Mouse (Mus musculus): ENCODE data around the gene Zbed4.
A peak's percentile ranks its signal among the peaks of the same experiment; 100 is the strongest.
"Not testable (repeated sequence)": the region's sequence is repeated elsewhere in the genome, so short reads cannot be mapped to it uniquely, and the experiment has no call there.

Gene Zbed4

DNA sequence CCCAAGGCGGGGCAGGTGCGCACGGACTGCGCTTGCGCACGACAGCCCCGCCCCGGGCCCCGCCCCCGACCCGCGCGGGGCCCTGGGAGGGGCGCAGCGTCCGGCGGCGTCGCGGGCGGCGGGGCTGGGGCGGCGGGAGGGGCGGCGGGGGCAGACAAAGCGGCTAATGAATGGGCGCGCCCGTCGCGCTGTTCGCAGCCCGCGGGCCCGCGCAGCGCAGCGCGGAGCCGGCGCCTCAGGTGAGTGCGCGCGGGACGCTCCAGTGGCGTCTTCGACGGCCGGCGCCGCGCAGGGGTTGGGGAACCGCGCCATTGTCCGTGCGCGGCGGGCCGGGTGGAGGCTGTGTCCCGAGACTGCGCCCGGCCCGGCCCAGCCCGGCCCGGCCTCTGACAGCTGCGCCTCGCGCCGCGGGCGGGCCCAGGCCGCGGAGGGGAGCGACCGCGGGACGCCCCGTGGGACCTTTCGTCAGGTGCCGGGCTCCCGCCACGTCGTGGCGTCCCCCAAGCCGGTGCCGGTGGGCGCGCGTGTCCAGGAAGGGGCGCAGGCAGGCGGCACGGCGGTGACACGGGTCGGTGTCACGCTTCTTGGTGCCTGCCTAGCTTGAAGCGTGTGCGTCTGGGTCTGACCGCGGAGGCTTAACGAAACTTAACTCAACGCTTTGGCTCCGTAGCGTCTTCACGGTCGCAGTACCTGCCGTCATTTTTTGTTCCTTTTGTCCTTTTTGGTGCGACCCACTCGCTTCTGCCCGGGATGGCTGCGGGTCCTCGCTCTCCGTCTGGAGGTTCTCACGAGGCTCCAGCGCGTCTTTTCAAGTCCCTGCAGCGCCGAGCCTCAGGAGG, at the start of gene Zbed4:
Gene Zbed4 (plus strand): TSS at position 97 of the 839 bp plus-strand sequence.
- peak in 1 of 2 experiments; percentile 30 for DNase-seq (ENCODE audit: low spot score in 2 of 2)

DNA sequence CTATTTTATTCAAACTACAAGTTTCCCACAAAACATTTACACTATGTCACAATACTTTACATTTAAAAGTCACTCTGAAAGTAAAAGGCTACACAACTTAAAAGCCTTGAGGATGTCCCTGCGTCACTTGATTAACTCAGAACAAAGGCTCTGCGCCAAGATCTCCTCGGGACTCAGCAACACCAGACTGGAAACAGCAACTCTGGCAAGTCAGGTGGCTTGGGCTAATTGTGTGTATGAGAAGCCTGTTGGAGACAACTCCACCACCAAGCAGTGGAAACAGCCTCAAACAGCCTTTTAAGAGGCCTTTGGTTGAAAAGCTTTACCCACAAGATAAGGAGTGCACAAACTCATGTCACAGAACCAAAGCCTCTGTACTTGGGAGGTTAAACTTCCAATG, 49.0 kb upstream of the Zbed4 start:
- DNase-seq (ENCODE audit: low spot score in 2 of 2): no peak

- no peak for DNase-seq (ENCODE audit: low spot score in 2 of 2)
Measured at GRCm38 (mm10) chr15:88704284-88704683, 47.2 kb upstream of the Zbed4 start.

GRCm38 (mm10) chr15:88706320-88706719, 45.1 kb upstream of the Zbed4 start:
- no peak for DNase-seq (ENCODE audit: low spot score in 2 of 2)

DNA sequence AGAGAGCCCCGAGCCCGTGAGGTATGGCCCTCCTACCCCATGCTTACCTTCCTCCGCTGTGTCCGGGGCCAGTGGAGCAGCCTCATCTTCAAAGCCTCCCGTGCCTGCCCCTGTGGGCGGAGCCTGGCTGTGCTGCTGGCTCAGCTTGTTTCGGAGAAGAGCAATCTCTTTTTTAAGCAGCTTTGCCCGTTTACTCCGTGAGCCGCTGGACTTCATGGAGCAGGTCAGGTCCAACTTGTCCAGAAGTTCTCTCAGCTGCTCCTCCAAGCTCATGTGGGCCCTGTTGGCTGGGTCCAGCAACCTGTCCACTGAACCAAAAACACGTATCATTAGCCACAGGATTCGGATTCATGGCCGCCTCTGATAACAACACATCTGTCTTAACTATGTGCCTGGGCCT, 44.5 kb upstream of the Zbed4 start:
- not testable (repeated sequence) for DNase-seq (ENCODE audit: low spot score in 2 of 2)

DNA sequence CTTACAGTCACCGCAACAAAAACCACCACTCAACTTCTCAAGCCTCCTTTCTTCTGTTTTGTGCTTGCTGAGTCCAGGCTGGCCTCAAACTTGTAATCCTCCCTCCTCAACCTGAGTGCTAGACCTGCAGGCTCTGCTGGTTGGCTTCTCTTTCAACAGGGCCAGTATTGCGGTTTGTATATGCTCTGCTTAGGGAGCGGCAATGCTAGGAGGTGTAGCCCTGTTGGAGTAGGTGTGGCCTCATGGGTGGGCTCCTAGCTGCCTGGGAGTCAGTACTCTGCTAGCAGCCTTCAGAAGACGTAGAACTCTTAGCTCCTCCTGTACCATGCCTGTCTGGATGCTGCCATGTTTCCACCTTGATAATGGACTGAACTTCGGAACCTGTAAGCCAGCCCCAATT, 43.3 kb upstream of the Zbed4 start:
- no peak for DNase-seq (ENCODE audit: low spot score in 2 of 2)

DNA sequence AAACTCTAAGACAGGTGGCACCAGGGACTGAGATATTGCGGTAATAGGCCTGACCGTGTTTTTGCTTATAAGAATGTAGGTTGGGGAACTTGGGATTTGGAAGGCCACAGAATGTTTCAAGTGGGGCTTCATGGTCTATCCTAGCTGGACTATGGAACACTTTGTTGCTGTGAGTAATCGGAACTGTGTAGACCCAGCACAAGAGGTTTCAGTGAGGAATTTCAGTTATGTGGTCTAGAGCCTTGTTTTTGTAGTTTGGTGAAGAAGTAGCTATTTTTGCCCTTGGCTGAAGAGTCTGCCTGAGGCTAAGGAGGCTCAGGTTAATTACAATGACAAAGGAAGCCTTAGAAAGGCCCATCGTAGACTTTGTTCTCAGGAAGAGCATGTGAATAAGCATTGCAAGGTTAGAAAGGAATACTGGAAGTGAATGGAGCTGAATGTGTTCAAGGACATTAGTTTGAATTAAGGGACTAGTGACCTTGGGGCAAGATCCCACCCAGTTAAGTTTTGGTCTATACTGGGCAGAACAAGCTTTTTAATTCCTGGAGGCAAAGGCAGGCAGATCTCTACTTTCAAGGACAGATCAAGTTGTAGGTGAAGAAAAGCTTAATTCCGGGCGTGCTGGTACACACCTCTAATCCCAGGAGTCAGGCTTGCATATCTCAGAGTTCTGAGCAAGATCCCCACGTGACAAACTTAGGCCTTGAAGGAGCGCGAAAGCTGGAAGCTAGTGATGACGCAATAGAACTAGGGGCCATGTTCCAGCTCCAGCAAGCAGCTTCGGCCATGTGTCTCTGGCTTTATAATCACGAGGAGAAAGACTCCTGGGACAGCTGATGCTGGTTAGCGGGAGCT, 42.6 kb upstream of the Zbed4 start:
- no peak for DNase-seq (ENCODE audit: low spot score in 2 of 2)

- no peak for DNase-seq (ENCODE audit: low spot score in 2 of 2)
Measured at GRCm38 (mm10) chr15:88709878-88710277, 41.6 kb upstream of the Zbed4 start.

- no peak for DNase-seq (ENCODE audit: low spot score in 2 of 2)
Measured at GRCm38 (mm10) chr15:88712501-88712900, 39.0 kb upstream of the Zbed4 start.

DNA sequence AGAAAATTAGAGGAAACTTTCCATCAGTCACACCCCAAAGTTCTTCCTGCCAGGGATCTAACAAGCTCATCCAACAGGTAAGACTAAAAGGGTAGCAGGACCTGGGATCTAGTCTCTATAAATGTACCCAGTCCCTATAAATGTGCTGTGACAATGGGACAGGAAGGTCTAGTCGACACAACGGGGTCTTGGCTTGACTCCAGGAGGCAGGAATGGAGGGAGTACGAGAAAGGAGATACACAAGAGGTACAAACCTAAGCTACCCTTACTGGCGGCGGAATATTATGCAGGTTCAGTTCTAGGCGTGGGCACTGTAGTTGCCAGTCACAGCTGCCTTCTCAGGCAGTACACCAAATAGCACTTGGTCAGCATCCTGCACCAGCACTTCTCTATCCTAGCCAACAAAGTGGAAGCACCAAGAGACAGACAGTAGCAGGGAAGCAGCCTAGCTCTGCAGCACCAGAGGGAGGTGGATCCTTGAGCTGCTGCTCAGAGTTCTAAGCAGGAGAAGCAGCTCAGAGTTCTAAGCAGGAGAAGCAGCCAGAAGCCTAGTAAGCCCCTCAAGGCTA, 37.4 kb upstream of the Zbed4 start:
- no peak for DNase-seq (ENCODE audit: low spot score in 2 of 2)

GRCm38 (mm10) chr15:88716350-88716749, 35.1 kb upstream of the Zbed4 start:
- no peak for DNase-seq (ENCODE audit: low spot score in 2 of 2)

- DNase-seq (ENCODE audit: low spot score in 2 of 2): no peak
Measured at GRCm38 (mm10) chr15:88717239-88717638, 34.2 kb upstream of the Zbed4 start.

DNA sequence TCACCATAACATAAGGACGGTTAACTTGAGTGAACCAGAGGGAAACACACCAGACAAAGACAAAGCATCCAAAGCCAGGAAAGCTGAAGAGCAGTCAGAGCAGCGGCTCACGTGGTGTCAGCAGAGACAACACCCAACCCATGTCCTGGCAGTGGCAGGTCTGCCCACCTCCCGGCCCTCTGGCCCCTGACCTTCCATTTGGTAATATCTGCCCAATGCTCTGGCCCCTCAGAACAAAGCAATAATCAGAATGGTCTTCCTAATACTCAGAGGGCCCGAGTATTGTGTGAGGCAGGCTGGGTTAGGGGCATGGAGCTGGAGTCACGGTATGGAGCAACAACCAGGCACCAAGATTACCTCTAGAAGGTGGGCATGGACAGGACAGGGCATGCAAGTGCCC, 28.3 kb upstream of the Zbed4 start:
- DNase-seq (ENCODE audit: low spot score in 2 of 2): no peak

DNA sequence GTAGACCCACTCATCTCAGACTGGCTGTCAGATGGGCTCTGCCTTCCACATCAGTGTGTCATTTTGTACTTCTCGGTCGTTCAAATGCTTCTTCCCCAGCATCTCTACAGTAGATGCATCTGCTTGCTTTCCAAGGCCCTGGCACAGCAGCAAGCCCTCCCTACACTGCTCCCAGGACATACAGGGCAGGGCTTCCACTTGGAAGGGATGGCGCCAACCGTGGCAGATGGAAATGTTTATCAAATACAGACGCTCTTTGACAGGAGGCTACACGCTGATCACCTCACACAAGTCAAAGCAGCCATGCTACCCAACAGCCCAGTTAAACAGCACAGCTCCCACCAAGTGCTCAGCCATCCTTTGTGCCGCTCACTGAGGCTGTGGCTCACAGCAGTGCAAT, 27.1 kb upstream of the Zbed4 start:
- DNase-seq (ENCODE audit: low spot score in 2 of 2): no peak

- DNase-seq (ENCODE audit: low spot score in 2 of 2): no peak
Measured at GRCm38 (mm10) chr15:88725036-88725435, 26.4 kb upstream of the Zbed4 start.

GRCm38 (mm10) chr15:88727204-88727603, 24.3 kb upstream of the Zbed4 start:
- DNase-seq (ENCODE audit: low spot score in 2 of 2): no peak

- DNase-seq (ENCODE audit: low spot score in 2 of 2): no peak
Measured at GRCm38 (mm10) chr15:88730717-88731116, 20.7 kb upstream of the Zbed4 start.

- DNase-seq (ENCODE audit: low spot score in 2 of 2): no peak
Measured at GRCm38 (mm10) chr15:88732405-88733020, 18.9 kb upstream of the Zbed4 start.

DNA sequence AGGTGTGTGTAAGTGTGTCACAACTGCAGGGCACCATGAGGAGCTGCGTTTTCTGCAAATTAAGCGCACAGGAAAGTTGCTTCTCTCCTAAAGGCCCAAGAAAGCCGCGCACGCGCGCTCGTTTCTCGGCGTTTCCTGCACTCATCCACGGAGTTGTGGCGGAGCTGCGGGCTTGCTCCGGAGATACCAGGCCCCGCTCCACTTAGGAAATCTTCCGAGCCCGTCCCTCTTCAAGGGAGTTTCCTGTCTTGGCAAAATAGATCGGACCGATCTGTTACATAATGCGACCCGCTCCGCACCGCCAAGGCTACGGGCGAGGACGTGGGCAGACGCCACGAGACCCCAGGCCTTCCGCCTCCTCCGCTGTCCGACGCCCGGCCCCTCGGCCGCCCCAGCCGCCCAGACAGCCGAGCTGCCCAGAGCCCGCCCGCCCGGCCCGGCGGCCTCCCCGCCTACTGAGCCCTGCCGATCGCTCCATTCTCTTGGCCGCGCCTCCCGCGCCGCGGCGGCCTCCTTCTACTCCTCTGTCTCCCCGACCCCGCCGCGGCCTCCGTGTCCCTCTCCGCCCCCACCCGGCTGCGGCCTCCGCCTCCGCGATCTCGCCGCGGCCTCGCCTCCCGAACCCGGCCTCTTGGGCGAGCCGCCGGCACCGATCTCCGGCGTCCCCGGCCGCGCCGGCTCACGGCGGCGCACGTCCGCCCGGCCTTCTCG, 18.3 kb upstream of the Zbed4 start:
- peak in 1 of 2 experiments; percentile 61 for DNase-seq (ENCODE audit: low spot score in 2 of 2)

DNA sequence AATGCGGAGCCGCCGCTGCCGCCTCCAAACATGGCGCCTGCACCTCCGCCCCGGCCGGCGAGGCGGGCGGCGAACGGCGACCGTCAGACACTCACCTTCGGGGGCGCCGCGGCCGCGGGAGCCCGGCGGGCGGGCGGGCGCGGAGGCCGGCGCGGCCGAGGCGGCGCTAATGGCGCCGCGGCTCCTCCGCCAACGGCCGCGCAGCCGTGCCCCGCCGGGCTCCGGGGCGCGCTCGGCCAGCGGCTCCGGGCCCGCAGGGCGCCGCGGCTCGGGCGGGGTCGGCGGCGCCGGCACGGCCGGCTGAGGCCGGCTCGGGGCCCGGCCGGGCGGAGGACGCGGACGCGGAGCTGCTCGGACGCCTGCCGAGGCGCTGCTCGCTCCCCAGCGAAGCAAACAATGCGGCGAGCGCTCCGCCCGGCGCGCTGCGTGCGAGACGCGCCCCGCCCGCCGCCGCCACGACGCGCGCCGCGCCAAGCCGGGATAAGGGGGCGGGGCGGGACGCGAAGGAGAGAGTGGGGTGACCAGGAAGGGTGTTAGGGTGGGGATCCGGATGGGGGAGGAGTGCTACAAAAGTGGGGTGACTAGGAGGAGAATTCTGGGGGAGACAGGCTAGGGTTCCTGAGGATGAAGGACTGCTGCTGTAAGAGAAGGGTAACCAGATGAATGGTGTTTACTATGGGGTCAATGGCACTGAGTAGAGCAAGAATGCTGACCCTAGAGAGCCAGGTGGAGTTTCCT, 17.5 kb upstream of the Zbed4 start, which contains the start of gene Brd1:
Gene Brd1 (minus strand): TSS at position 400 of the 738 bp plus-strand sequence.
- DNase-seq (ENCODE audit: low spot score in 2 of 2): peak; percentile 61 to 69

GRCm38 (mm10) chr15:88736166-88736565, 15.3 kb upstream of the Zbed4 start:
- DNase-seq (ENCODE audit: low spot score in 2 of 2): no peak

Data from left cerebral cortex, adult 9 months (tissue).